Mouse (Mus musculus) midbrain, embryonic 15.5 days (tissue): ENCODE measurements around the gene Amotl2. TPM values are rescaled to one million over a fixed set of nuclear protein-coding genes. Genes with fewer than 3 reads are reported as not detected.

Experiments used
- ATAC-seq: fragments of 200-750 bp; cut with Nextera tagmentation; replicated peaks from 2 replicates; pipeline ENCODE4 v1.8.0; 2017; ENCODE audit warnings: moderate TSS enrichment
- H3K27ac ChIP-seq: fragments of 300-500 bp; sonication (generic); 2 replicates; pipeline ENCODE4 v1.5.1; 2015; ENCODE audit warnings: mild to moderate bottlenecking, inconsistent platforms
- H3K27me3 ChIP-seq: fragments of 300-500 bp; sonication (generic); replicated peaks from 2 replicates; pipeline ENCODE4 v1.6.1; 2015; ENCODE audit warnings: inconsistent platforms
- H3K36me3 ChIP-seq: fragments of 300-500 bp; sonication (generic); replicated peaks from 2 replicates; pipeline ENCODE4 v1.6.1; 2015; ENCODE audit warnings: inconsistent platforms
- H3K4me1 ChIP-seq: fragments of 300-500 bp; sonication (generic); 2 replicates; pipeline ENCODE4 v1.6.1; 2015; ENCODE audit warnings: inconsistent platforms
- H3K4me2 ChIP-seq: fragments of 300-500 bp; sonication (generic); 2 replicates; pipeline ENCODE4 v1.6.1; 2015; ENCODE audit warnings: inconsistent platforms, mild to moderate bottlenecking, moderate library complexity
- H3K4me3 ChIP-seq: fragments of 300-500 bp; sonication (generic); 2 replicates; pipeline ENCODE4 v1.5.1; 2015; ENCODE audit warnings: mild to moderate bottlenecking, inconsistent platforms
- H3K9ac ChIP-seq: fragments of 300-500 bp; sonication (generic); 2 replicates; pipeline ENCODE4 v1.6.1; 2015; ENCODE audit warnings: mild to moderate bottlenecking, inconsistent platforms
- H3K9me3 ChIP-seq: fragments of 300-500 bp; sonication (generic); 2 replicates; pipeline ENCODE4 v1.6.1; 2016; ENCODE audit warnings: inconsistent platforms
- WGBS: fragments of 180-500 bp; shearing (Covaris S2); methylation state at CpG from one replicate; pipeline ENCODE4 v1.1.7; 2015; ENCODE audit warnings: mixed read lengths; 5-methylcytosine and 5-hydroxymethylcytosine counted together
- polyA plus RNA-seq: library from polyadenylated mRNA; unstranded; fragments of >200 nt; fragmentation: Nextera tagmentation; extraction: Ambion mirVana; gene quantifications from 2 replicates; pipeline ENCODE4 v1.2.1, GENCODE M21; 2015

Gene Amotl2
- polyA plus RNA-seq, 1 experiment from 2014 or later: 83.4 TPM

DNA sequence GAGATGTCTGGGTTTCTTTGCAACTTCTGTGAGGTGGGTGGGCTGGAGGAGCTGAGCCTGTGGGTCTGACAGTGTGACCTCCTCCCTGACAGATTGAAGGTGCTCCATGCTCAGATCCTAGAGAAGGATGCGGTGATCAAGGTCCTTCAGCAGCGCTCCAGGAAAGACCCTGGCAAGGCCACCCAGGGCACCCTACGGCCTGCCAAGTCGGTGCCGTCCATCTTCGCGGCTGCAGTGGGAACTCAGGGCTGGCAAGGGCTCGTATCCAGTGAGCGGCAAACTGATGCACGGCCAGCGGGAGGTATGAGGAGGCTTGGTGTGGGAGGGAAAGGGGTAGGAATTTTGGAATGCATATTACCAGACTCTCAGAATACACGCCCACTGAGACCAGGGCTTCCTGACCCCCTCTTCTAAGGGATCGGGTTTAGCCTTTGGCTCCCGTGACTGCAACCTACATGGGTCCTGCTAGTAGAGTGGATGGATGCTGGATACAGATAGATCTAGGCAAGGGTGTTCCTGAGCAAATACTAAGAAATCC, 13.5 kb downstream of the Amotl2 start:
- WGBS: 87% methylated on average over 14 of the region's 14 CpGs
- Histone ChIP-seq H3K9ac (no peak overlapping the region), H3K36me3 (peaks cover 75% of the 10 kb centered on the region), H3K27ac (no peak overlapping the region), H3K9me3 (no peaks in the 10 kb centered on the region), H3K4me3 (no peak overlapping the region), H3K27me3 (no peaks in the 10 kb centered on the region), H3K4me2 (no peak overlapping the region), H3K4me1 (peaks cover 21% of the 10 kb centered on the region)
- ATAC-seq: no peak

GRCm38 (mm10) chr9:102731044-102731471, 14.6 kb downstream of the Amotl2 start:
- no peak overlapping the region for H3K9ac ChIP-seq
- H3K27ac ChIP-seq: no peak overlapping the region
- no peak overlapping the region for H3K4me2 ChIP-seq
- H3K9me3 ChIP-seq: no peaks in the 10 kb centered on the region
- ATAC-seq: no peak
- peaks cover 10% of the 10 kb centered on the region for H3K4me1 ChIP-seq
- no peak overlapping the region for H3K4me3 ChIP-seq
- WGBS: 78% methylated on average over 7 of the region's 7 CpGs
- H3K36me3 ChIP-seq: peaks cover 71% of the 10 kb centered on the region
- H3K27me3 ChIP-seq: no peaks in the 10 kb centered on the region

DNA sequence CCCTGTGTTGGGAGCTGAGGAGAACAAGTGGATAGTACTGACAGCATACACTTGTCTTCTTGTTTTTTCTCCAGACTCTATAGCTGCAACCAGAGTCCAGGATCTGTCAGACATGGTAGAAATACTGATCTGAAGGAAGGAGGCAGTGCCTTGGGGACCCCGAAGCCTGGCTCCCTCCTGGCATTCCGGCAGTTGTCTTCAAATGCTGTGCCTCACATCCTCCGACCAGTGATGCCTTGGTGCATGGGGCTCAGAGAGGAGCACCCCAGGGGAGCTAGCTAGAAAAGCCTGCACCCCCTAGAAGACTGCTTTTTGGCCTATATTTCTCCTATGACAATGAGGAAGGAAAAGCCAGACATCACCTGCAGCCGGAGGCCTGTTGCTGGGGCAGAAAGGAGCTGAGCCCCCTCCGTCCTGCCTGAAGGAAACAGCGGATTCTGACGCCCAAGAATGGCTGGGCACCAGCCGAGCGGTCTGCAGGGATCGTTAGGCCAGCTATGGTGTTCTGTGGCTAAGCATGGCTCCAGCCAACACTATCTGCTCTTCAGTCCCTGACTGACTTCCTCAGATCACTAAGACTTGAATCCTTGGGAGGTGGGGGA, 15.2 kb downstream of the Amotl2 start:
- H3K4me2 ChIP-seq: no peak overlapping the region
- no peaks in the 10 kb centered on the region for H3K27me3 ChIP-seq
- H3K9me3 ChIP-seq: no peaks in the 10 kb centered on the region
- H3K4me3 ChIP-seq: no peak overlapping the region
- H3K27ac ChIP-seq: no peak overlapping the region
- H3K36me3 ChIP-seq: peaks cover 71% of the 10 kb centered on the region
- 84% methylated on average over 10 of the region's 10 CpGs for WGBS
- H3K4me1 ChIP-seq: peaks cover 4% of the 10 kb centered on the region
- no peak overlapping the region for H3K9ac ChIP-seq
- no peak for ATAC-seq

DNA sequence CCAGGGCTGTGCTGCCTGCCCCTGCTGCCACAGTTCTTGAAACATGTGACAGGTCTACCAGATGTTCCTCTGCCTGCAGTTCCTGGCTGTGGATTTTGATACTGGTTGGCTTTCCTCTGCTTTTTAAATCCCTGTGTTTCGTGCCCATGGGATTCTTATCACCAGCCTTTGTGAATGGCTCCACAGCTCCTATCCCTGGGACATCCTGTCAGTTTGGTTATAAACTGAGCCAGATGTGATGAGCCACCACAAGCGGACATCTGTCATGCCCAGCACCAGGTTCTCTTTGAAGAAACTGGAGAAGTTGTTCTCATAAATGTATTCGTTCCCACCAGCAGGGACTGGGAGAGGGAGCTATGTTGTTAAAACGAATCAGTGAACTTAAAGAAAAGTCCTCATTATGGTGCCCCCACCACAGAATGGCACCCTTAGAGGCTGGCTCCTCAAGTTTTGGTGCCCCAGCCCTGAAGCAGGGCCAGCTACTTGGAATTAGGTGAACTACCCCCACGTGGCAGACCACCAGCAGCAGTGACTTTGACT, 15.9 kb downstream of the Amotl2 start:
- Histone ChIP-seq H3K27me3 (no peaks in the 10 kb centered on the region), H3K4me1 (no peaks in the 10 kb centered on the region), H3K27ac (no peak overlapping the region), H3K36me3 (peaks cover 67% of the 10 kb centered on the region), H3K9me3 (no peaks in the 10 kb centered on the region), H3K9ac (no peak overlapping the region), H3K4me3 (no peak overlapping the region), H3K4me2 (no peak overlapping the region)
- 77% methylated on average over 5 of the region's 5 CpGs for WGBS
- ATAC-seq: no peak

DNA sequence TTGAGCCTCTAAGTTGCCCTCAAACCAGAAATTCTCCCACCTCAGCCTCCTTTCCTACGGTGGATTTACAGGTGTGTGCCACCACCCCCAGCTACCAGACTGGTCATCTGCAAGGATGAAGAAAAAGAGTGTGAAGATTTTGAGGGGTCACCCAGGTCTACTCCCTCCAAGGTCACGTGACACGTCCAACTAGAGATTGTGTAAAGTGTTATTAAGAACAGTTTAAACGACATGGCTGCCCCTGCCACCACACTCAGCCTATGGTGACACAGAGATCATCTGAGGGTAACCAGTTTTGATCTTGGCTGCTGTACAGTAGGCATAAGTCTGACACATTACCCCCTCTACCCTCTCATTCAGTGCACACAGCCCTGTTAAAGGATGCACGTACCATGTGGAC, 17.0 kb downstream of the Amotl2 start:
- 89% methylated on average over 5 of the region's 5 CpGs for WGBS
- H3K4me3 ChIP-seq: no peak overlapping the region
- no peaks in the 10 kb centered on the region for H3K27me3 ChIP-seq
- H3K4me1 ChIP-seq: no peaks in the 10 kb centered on the region
- H3K9ac ChIP-seq: no peak overlapping the region
- H3K27ac ChIP-seq: no peak overlapping the region
- ATAC-seq: no peak
- H3K36me3 ChIP-seq: peaks cover 56% of the 10 kb centered on the region
- H3K9me3 ChIP-seq: no peaks in the 10 kb centered on the region
- H3K4me2 ChIP-seq: no peak overlapping the region

- H3K9me3 ChIP-seq: no peaks in the 10 kb centered on the region
- no peak overlapping the region for H3K4me2 ChIP-seq
- ATAC-seq: no peak
- H3K36me3 ChIP-seq: peaks cover 49% of the 10 kb centered on the region
- no peak overlapping the region for H3K4me3 ChIP-seq
- 83% methylated on average over 9 of the region's 9 CpGs for WGBS
- H3K4me1 ChIP-seq: no peaks in the 10 kb centered on the region
- no peak overlapping the region for H3K9ac ChIP-seq
- no peaks in the 10 kb centered on the region for H3K27me3 ChIP-seq
- no peak overlapping the region for H3K27ac ChIP-seq
Observed at GRCm38 (mm10) chr9:102733999-102734738, 17.7 kb downstream of the Amotl2 start.

- Histone ChIP-seq H3K27me3 (no peaks in the 10 kb centered on the region), H3K9ac (no peak overlapping the region), H3K9me3 (no peaks in the 10 kb centered on the region), H3K36me3 (peaks cover 44% of the 10 kb centered on the region), H3K27ac (no peak overlapping the region), H3K4me2 (no peak overlapping the region), H3K4me1 (no peaks in the 10 kb centered on the region), H3K4me3 (no peak overlapping the region)
- WGBS: 63% methylated on average over 1 of the region's 1 CpGs
- ATAC-seq: no peak
Observed at GRCm38 (mm10) chr9:102734739-102735075, 18.2 kb downstream of the Amotl2 start.

DNA sequence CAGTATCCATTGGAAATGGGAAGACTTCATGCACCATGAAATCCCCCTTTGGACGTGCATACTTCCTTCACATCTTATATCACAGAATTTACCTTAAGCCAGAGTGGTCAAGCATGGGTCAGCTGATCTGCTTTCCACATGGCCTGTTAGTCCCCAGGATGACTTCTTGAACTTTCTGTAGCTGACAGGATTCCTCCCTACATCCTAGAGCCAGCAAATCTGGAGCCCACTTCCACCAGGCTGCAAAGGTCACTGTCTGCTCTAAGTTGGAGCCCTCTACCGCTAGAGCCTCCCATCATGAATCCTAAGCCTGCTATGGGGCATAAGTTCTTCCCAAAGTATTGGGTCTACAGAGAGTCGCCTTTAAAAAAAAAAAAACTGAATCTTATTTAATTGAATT, 18.8 kb downstream of the Amotl2 start:
- Histone ChIP-seq H3K27me3 (no peaks in the 10 kb centered on the region), H3K9ac (no peak overlapping the region), H3K4me1 (no peaks in the 10 kb centered on the region), H3K9me3 (no peaks in the 10 kb centered on the region), H3K27ac (no peak overlapping the region), H3K4me2 (no peak overlapping the region), H3K4me3 (no peak overlapping the region), H3K36me3 (peaks cover 38% of the 10 kb centered on the region)
- whole genome bisulfite sequencing: 85% methylated on average over 3 of the region's 3 CpGs
- ATAC-seq: no peak

DNA sequence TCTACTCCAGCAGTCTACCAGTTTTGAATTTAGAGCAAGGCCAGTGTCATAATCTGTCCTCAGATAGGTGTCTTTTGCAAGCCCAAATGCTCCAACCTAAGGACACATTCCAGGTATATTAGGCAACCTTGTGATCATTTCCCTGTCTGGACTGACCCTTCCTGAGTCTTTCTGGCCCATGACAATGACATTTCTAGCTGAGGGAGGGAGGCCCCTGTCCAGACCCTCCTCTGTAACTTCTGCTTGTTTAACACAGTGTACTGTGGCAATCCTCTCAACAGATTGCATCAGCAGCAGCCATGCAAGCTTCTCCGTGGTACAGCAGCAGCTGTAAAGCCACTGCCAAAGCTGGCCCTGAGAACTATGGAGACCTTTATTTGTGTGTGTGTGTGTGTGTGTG, 19.5 kb downstream of the Amotl2 start:
- H3K27me3 ChIP-seq: no peaks in the 10 kb centered on the region
- no peak overlapping the region for H3K4me3 ChIP-seq
- no peak overlapping the region for H3K27ac ChIP-seq
- H3K4me2 ChIP-seq: no peak overlapping the region
- peaks cover 31% of the 10 kb centered on the region for H3K36me3 ChIP-seq
- WGBS: 64% methylated on average over 1 of the region's 1 CpGs
- ATAC-seq: no peak
- H3K9me3 ChIP-seq: no peaks in the 10 kb centered on the region
- no peaks in the 10 kb centered on the region for H3K4me1 ChIP-seq
- H3K9ac ChIP-seq: no peak overlapping the region

- Histone ChIP-seq H3K36me3 (peaks cover 17% of the 10 kb centered on the region), H3K4me3 (no peak overlapping the region), H3K9ac (no peak overlapping the region), H3K4me2 (no peak overlapping the region), H3K9me3 (no peaks in the 10 kb centered on the region), H3K27me3 (no peaks in the 10 kb centered on the region), H3K27ac (no peak overlapping the region), H3K4me1 (no peaks in the 10 kb centered on the region)
- WGBS: 61% methylated on average over 1 of the region's 1 CpGs
- no peak for ATAC-seq
Observed at GRCm38 (mm10) chr9:102737405-102737804, 20.9 kb downstream of the Amotl2 start.

DNA sequence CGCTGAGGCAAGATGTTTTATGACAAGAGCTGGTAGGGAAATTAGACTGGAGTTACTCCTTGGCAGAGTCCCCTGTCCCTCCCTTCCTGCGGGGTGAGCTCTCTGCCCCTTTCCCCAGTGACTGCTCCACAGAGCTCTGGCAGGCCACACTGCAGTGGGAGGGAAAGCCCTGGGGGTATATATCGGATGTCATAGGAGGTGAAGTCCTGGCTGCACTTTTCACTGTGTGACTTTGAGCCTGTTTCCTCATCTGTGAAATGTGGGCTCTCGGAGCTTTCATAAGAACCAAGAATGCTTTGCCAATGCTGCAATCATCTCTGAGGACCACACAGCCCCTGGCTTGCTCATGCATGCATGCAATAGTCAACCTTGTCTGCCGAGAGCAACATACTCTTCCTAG, 30.3 kb downstream of the Amotl2 start:
- WGBS: 80% methylated on average over 5 of the region's 5 CpGs
- no peak overlapping the region for H3K4me3 ChIP-seq
- no peaks in the 10 kb centered on the region for H3K4me1 ChIP-seq
- no peak for ATAC-seq
- H3K27ac ChIP-seq: no peak overlapping the region
- H3K27me3 ChIP-seq: no peaks in the 10 kb centered on the region
- no peak overlapping the region for H3K9ac ChIP-seq
- no peaks in the 10 kb centered on the region for H3K9me3 ChIP-seq
- H3K36me3 ChIP-seq: no peaks in the 10 kb centered on the region
- no peak overlapping the region for H3K4me2 ChIP-seq

DNA sequence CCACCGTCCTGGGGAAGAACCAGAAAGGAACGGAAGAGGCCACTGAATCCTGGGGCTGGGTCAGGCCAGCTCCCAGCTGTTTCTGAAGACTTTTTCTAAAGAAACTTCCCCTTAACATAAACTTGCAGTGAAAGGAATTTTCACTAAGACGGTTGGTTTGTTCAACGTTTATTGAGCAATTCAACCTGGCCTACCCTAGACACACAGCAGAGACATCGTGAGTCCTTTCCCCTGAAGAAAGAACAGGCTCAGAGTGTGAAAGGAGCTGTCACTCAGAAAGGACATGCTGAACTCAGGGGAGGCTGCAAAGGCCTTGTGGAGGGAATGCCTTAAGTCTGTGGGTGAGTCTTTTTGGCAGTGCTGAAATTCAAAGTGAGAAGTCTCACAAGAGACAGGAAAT, 31.4 kb downstream of the Amotl2 start:
- Histone ChIP-seq H3K36me3 (no peaks in the 10 kb centered on the region), H3K4me2 (no peak overlapping the region), H3K27ac (no peak overlapping the region), H3K27me3 (no peaks in the 10 kb centered on the region), H3K4me1 (no peaks in the 10 kb centered on the region), H3K4me3 (no peak overlapping the region), H3K9ac (no peak overlapping the region), H3K9me3 (no peaks in the 10 kb centered on the region)
- no peak for ATAC-seq
- WGBS: 56% methylated on average over 5 of the region's 5 CpGs

- ATAC-seq: no peak
Observed at GRCm38 (mm10) chr9:102749216-102749615, 32.7 kb downstream of the Amotl2 start.

More at GRCm38 (mm10) chr9:102749216-102749615, 32.7 kb downstream of the Amotl2 start:
- H3K36me3 ChIP-seq: no peaks in the 10 kb centered on the region
- H3K4me2 ChIP-seq: no peak overlapping the region
- WGBS: 86% methylated on average over 11 of the region's 11 CpGs
- H3K27ac ChIP-seq: no peak overlapping the region
- no peaks in the 10 kb centered on the region for H3K9me3 ChIP-seq
- no peaks in the 10 kb centered on the region for H3K4me1 ChIP-seq
- no peak overlapping the region for H3K4me3 ChIP-seq
- no peaks in the 10 kb centered on the region for H3K27me3 ChIP-seq
- no peak overlapping the region for H3K9ac ChIP-seq
